Mouse (Mus musculus) right cerebral cortex, postnatal 36 days (tissue): Measurements from ENCODE around the gene Srsf2.
"Not testable (repeated sequence)": the region's sequence is repeated elsewhere in the genome, so short reads cannot be mapped to it uniquely, and the experiment has no call there.

Experiments
- DNase-seq, 2 experiments: peaks; one replicate each; pipeline ENCODE4 v3.0.0; 2022; ENCODE audit warnings: low spot score in 2 of 2, mixed read lengths in 1 of 2

Gene Srsf2

DNA sequence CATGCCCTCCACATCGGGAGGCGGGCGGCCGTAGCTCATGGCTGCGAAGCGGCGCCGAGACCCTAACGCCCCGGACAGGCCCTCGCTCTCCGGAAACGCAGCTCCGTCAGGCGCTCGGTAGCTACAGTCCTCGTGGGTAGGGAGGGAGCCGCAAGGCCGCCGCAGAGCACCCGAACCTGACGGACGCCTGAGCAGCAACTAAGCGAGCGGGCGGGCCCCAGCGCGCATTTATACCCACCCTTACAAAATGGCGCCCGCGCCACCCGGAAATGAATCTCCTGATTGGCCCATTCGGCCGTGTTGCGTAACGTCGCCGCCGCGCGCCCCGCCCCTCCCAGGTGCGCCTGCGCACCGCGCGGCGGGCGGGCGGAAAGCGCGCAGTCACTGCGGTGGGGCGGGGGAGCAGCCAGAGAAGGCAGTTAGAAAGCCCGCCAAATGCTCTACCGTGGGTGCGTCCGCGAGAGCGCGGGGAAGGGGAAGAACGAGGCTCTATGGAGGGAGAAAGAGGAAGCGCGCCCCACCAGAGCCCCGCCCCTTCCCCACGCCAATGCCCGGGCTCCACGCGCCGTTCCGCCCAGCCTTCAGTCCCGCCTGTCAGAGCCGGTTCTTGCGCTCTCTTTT is at the start of gene Srsf2:
Gene Srsf2 (minus strand): TSS at position 204 of the 621 bp plus-strand sequence.
- peak; percentile 94 to 95 for DNase-seq

DNA sequence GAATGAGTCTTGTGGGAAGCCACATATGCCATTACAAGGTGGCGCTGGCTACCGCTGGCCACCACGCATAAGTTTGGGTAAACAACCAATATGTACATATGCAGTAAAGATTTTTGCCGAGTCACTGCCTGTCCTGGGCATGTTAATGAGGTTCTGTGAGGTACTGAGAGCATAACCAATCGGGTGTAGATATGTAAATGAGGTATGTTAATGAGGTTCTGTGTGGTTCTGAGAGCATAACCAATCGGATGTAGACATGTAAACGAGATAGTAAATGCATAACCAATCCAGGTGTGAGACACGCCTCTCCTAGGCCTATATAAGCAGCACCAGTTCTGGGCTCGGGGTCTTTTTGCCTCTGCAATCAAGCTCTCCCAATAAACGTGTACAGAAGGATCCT is 49.7 kb upstream of the Srsf2 start:
- DNase-seq, result not testable (repeated sequence)

DNA sequence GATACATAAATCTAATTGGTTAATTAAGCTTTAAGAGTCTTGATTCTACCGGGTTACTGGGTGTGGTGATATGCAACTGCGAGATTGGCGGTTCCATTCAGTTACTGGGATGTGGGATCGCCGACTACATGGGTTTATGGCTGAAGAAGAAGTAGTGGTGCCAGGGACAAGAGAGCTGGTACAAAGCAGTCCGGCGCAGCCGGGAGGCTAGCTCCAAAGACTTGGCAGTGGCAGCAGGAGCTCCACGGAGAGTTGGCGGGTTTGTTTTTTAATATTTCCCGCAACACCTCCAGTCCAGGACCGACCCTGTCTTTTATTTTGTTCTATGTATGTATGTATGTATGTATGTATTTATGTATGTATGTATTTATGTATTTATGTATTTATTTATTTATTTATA is 46.4 kb upstream of the Srsf2 start:
- no peak for DNase-seq

DNA sequence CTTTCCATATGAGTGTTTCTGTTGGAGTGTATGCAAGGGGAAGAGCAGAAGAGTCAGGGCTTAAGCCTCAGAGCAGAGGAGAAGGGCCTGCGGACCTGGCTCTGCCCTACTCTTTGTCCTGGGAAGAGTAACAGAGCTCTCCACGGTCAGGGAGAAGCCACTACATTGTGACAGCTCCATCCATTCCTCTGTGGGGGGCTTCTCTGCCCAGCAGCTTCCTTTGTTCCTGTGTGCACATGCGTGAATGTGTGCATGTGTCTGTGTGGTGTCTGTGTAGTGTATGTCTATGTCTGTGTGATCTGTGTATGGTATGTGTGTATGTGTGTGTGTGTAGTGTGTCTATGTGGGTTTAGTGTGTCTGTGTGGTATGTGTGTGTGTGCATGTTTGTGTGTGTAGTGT is 42.5 kb upstream of the Srsf2 start:
- no peak for DNase-seq

DNA sequence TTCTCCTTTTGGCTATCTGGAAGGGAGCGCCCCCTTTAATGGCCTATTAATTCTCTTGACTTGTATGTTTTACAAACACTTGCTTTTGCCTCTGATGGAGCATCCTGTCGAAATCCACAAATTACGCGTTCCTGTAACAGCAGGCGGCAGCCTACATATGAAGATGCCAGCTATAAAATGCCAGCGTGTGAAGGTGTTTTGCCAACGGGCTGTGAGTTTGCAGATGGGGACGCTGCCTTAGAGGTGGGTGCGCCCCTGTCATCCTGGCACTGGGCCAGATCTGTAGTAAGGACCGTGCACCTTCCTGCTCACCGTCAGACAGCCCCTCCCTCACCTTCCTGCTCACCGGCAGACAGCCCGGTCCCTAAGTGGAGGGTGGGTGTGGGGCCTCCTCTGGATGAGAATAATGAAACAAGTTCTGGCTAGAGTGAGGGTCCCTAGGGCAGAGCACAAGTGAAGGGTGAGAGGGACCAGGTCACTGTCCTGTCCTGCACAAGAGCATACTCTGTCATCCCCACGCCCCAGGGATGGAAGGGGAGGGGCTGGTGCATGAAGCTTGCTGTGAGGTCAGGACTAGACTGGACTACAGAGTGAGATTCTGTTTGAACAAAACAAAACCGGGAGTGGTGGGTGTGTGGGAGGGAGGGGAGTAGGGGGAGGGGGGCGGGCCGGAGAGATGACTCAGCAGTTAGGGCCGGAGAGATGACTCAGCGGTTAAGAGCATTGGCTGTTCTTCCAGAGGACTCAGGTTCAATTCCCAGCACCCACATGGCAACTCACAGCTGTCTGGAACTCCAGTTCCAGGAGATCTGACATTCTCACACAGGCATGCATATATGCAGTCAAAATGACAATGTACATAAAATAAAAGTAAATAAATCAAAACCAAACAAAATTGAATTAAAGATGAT is 40.9 kb upstream of the Srsf2 start:
- DNase-seq, result no peak

DNA sequence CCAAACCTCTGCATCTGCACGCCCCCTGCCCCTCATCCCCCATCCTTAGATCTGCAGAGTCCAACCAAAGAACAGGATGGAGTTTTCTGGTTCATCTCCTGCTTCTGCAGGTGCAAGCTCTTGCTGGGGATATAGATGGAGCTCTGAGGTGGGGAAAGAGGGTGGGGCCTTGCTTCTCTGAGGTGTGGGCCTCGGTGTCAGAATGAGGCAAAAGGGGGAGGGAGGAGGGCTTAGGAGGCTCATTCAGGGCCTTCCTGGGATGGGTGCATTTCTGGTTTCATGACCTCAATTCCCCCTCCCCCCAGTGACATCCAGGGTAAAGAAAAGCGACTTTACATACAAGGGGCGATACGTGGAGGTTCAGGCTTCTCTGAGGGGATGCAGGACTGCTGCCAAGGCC is 34.2 kb upstream of the Srsf2 start:
- no peak for DNase-seq

DNA sequence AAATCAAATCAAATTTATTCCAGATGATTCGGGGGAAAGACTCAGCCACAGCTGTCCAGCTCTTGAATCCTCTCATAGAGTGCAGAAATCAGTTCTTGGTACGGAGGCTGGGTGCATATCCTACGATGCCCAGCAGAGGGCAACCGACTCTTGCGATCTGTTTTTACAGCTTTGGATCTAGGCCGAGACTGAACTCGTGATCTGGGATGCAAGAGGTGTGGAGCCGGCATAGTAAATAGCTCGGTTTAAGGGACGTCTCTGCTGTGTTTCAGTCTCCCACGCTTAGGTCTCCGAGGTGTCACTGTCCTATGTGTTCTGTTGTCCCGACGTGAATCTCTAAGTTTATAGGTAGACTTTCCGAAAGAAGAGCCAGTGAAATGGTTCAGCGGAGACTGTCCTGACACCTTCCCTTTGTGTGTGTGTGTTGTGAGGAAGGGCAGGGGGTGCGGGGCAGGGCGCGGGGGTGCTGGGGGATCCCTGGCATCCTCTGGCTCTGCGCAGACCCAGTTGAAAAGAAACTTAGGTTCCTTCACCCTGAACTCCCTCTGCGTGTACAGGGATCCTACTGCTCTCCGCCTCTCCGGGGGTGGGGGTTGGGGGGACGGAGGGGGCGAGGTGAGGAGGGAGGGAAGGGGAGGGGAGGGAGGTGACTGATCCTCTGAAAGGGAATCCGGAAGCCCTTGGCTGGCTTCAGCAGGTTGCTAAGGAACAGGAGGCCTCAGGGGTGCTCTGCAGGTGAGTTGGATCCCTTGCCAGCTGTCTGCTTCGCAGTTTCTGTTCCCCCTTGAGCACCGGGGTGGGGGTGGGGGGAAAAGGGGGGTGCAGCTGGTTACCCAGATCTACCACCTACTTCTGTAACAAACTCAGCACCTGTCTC is 32.6 kb upstream of the Srsf2 start:
- peak; percentile 63 to 74 for DNase-seq

DNA sequence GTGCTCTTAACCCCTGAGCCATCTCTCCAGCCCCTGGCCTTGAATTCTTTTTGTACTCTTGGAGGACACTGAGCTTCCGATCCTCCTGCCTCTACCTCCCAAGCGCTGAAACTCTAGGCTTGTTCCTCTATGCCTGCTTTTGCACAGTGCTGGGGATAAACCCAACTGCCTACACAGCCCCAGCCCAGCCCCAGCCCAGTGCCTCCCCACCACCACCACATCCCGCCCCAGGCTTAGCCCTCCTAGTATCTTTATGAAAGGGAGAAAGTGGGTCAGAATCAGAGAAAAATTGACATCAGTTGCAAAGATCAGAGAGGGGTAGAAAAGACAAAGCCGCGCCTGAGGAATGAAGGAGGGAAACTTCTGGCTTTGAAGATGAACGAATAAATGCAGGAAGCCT is 31.2 kb upstream of the Srsf2 start:
- no peak for DNase-seq

DNA sequence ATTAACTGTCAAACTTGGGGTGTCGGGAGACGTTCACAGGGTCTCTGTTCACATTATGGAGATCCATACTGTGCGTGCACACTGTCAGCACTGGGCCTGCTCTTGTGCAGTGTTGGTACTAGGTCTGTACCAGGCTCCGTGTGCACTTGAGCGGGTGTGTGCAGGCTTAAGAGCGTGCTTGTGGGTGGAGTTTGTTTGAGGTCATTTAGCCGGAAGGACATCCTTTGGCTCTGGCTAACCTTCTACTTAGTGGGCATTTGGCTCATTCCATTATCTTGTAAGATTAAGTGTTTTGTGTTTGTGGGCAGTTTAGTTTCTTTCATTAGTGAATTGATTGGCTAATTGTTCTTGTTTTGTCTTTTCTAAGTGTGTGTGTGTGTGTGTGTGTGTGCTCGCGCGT is 29.6 kb upstream of the Srsf2 start:
- no peak for DNase-seq

DNA sequence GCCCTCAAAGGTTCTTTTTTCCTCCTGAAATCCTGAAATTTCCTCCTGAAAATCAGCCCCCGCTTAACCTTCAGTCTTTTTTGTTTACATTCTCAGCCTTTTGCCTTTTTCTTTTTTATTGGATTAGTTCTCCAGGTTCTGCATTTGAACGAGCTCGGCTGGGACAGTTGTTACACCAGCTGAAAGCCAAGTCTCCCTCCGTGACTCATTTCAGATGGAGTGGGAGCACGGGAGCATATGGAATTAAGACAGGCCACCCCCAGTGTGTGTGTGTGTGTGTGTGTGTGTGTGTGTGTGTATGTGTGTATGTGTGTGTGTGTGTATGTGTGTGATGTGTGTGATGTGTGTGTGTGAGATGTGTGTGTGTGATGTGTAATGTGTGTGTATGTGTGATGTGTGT is 28.5 kb upstream of the Srsf2 start:
- DNase-seq, result peak in 1 of 2 experiments; percentile 32

DNA sequence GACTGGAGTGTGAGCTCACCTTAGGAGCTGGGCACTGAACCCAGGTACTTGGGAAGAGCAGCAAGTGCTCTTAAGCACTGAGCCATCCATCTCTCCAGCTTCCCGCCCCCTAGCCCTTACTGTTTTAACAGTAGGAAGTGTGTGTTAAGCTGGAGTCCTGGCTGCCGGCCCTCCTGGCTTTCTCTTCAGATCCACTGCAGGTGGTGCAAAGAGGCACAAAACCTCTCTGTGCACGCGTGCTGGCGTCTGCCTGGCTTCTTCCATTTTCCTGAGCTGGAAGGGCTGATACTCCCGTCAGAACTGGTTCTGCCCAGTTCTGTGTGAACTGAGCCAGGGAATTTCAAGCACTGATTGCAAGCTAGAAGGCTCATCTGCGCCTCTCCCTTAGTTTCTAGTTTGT is 27.9 kb upstream of the Srsf2 start:
- peak; percentile 26 to 30 for DNase-seq

DNA sequence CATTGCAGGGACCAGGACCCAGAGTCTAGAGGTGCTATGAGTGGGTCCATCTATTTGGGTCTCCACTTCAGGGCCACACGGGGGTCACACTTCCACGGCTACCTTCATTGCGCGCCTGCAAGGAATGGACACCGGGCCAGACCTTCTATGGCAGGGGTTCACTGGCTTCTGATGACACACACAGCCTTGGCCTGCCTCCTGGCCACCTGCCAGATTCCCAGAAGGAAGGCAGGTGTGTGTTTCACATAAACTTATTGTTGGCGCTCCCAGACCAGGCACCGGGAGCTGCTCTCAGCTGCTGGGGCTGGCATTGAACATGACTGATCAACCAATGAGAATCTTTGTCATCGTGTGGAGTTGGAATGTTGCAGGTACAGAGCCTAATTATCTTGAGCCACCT is 25.6 kb upstream of the Srsf2 start:
- DNase-seq, result no peak

DNA sequence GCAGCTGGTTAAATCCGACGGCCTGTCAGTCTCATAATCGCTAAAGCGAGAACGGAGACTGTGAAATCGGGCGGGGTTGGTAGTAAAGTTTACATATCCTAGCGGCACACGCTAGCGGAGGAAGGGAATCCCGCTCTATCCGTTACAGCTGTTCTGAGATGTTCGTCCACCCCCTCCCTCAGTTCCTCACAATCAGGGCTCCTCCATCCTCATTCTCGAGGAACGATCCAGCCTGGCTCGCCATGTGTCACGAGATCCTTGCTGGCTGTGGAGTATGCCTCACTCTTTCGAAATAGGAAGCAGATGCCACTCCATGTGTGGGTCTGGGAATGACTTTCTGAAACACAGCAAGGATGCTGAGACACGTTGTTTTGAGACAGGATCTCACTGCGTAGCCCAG is 21.1 kb upstream of the Srsf2 start:
- peak; percentile 45 to 47 for DNase-seq

DNA sequence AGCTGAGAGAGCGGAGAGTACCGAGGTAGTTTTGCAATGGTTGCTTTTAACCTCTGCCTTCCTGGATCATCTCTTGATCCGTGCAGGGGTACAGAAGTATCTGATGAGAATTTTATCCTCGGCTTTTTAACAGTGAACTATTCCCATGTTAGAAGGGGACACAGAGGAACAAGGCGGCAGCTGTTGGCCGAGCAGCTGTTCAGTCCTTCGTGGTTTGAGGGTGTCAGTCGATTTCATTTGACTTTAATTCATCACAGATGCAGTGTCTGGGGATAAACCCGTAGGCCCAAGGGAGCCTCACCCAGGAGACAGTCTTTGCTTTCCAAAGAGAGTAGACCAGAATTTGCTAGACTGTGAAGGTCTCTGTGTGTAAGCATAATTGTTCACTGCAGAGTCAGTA is 18.6 kb upstream of the Srsf2 start:
- DNase-seq, result no peak

DNA sequence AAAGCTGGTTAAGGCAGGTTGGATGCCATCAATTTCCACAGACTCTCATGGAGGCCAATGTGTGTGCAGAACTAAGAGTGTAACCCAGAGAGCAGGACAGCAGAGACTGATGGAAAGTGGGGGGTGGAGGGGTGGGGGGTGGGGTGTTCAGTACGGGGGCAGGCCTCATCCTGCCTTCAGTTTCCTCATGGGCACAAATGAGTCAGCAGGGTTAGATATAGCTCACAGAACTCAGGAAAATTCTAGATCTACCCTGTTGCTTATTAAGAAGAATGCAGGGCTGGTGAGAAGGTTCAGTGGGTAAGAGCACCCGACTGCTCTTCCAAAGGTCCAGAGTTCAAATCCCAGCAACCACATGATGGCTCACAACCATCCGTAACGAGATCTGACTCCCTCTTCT is 16.7 kb upstream of the Srsf2 start:
- no peak for DNase-seq

DNA sequence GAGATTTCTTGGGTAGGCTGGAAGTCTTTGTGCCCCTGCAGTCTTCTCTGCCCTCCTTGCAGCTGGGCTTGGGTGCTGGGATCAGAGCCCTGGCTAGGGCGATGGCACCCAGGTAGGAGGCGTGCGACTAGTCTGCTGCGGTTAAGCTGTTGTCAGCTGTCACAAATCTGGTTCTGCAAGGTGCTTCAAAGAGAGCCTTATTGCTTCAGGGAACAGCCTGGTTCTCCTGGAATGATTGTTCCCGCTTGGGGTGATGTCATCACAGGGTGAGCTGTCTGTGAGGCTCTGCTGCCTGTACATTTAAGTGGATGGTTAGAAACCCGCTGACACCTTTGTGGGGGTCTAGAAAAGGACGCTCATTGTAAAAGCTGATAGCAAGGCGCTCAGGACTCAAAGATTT is 16.3 kb upstream of the Srsf2 start:
- DNase-seq, result no peak

DNA sequence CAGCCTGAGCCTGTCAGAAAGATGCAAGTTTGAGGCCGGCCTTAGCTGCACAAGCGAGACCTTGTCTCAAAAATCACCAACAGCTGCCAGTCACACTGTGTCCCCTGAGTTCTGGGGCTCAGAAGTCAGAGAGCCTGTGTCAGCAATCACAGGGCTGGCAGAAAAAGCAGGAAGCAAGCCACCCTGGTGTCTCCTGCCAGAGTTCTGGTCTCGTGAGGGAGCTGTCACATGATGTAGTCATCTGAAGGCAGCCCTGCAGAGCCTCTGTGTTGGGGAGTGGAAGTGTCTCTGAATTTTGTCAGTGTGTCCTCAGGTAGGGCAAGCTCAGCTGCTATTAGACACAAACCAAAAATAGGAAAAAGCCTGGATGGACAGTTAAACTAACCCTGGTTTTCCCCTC is 15.2 kb upstream of the Srsf2 start:
- DNase-seq, result no peak

DNA sequence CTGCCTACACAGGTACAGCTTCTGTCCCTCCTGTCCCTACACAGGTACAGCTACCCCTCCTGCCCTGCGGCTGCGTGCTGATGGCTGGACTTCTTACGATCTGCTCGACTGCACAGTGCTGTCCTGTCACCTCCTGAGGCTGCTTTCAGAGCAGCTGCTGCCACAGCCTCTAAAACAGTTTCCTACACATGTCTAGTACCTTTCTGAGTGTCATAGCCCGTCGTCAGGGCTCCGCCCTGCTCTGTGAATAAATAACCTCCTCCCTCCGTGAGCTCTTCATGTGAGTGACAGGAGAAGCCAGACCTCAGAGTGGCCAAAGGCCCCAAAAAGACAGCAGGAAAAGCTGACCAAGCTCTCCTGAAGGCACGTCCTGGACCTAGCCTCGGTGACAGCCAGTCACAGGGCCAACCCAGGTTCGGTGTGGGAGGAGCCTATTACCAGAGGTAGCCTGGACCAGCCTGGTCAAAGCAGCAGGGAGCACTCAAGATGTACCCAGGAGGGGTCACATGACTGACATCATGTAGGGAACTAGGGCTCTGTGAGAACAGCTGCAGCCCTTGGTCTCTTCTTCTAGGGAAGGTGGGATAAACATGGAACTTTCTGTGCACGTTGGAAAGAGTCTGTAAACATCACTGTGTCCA is 13.2 kb upstream of the Srsf2 start:
- DNase-seq, result no peak

DNA sequence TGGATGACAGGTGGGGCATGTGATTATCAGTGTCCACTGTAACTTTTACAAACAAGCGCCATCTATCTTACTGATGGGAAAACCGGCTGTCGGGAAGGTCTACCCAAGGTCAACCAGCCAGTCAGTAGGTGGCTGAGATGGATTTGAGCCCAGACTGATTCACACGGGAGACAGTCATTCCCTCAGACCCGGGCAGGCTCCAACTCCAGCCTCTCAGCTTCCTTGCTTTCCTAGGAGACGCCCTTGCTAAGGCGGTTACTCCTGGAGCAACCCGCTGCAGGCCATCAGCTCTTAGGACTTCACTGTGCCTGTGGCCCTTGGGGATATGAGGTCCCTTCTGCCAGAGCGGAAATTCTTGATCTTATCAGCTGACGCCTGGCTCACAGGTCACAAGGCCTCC is 11.6 kb upstream of the Srsf2 start:
- no peak for DNase-seq

DNA sequence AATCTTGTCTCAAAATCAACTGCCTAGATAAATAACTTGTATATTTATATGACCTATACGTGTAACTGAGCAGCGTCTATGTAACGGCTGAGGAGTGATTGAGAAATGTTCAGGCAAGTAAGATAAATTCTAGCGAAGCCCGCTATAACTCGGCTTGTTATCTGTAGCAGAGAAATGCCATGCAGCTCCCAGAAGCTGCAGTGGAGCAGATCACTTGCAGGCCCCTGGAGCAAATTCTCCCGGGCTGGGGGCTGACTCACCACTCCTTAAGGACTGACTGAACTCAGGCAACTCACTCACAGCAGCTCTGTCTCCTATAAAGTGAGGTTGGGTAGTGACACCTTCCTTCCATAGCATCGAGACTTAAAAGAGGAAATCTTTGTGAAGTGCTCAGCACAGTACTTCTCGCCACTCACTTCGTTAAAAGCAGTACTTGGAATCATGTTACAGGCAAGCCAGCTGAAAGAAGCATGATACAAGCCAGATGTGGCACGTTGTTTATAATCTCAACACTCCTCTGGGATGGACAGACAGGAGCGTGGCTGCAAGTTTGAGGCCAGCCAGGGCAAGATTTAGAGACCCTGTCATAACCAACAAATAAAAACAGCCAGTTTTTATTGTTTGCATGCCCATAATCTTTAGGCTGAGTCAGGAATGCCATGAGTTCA is 4.4 kb upstream of the Srsf2 start:
- DNase-seq, result no peak

DNA sequence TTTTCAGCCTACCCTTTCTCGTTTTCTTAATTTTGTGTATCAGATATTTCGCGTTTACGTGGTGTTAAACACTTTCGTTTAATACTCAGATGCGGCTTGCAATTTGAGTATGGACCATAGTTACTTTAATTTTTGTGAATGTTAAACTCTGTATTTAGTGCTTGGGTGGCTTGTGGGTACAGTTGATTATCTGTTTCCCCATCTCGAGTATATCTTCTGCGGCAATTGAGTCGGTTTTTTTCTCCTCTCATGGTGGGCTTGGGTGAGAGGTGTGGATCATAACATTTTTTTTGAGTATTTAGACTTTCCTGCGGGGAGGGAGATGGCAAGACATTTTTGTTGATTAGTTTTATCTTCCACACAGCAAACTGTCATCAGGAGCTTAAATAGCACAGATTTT is 1.4 kb upstream of the Srsf2 start:
- DNase-seq, result no peak
